Mouse (Mus musculus): ENCODE data around the gene Gm37240.

The Gm37240 gene

GRCm38 (mm10) chr3:85442261-85442660 is 445.1 kb downstream of the Gm37240 start:
- no peak for DNase-seq (ENCODE audit: extremely low spot score, low read depth, low spot score)

GRCm38 (mm10) chr3:85435406-85435805 is 451.9 kb downstream of the Gm37240 start:
- DNase-seq (ENCODE audit: extremely low spot score, low read depth, low spot score), result no peak

GRCm38 (mm10) chr3:85431208-85431607 is 456.1 kb downstream of the Gm37240 start:
- no peak for DNase-seq (ENCODE audit: extremely low spot score, low read depth, low spot score)

- no peak for DNase-seq (ENCODE audit: extremely low spot score, low read depth, low spot score)
Measured at GRCm38 (mm10) chr3:85423376-85423997, 463.8 kb downstream of the Gm37240 start.

- no peak for DNase-seq (ENCODE audit: extremely low spot score, low read depth, low spot score)
Measured at GRCm38 (mm10) chr3:85421403-85421802, 465.9 kb downstream of the Gm37240 start.

GRCm38 (mm10) chr3:85417663-85418062 is 469.7 kb downstream of the Gm37240 start:
- no peak for DNase-seq (ENCODE audit: extremely low spot score, low read depth, low spot score)

GRCm38 (mm10) chr3:85398841-85399240 is 488.5 kb downstream of the Gm37240 start:
- no peak for DNase-seq (ENCODE audit: extremely low spot score, low read depth, low spot score)

GRCm38 (mm10) chr3:85398483-85398835 is 488.9 kb downstream of the Gm37240 start:
- no peak for DNase-seq (ENCODE audit: extremely low spot score, low read depth, low spot score)

- no peak for DNase-seq (ENCODE audit: extremely low spot score, low read depth, low spot score)
Measured at GRCm38 (mm10) chr3:85397816-85398482, 489.4 kb downstream of the Gm37240 start.

- no peak for DNase-seq (ENCODE audit: extremely low spot score, low read depth, low spot score)
Measured at GRCm38 (mm10) chr3:85393395-85393794, 493.9 kb downstream of the Gm37240 start.

GRCm38 (mm10) chr3:85391756-85392155 is 495.6 kb downstream of the Gm37240 start:
- DNase-seq (ENCODE audit: extremely low spot score, low read depth, low spot score), result no peak

- DNase-seq (ENCODE audit: extremely low spot score, low read depth, low spot score), result no peak
Measured at GRCm38 (mm10) chr3:85391111-85391510, 496.2 kb downstream of the Gm37240 start.

GRCm38 (mm10) chr3:85385371-85385770 is 501.9 kb downstream of the Gm37240 start:
- DNase-seq (ENCODE audit: extremely low spot score, low read depth, low spot score), result no peak

GRCm38 (mm10) chr3:85383330-85383729 is 504.0 kb downstream of the Gm37240 start:
- DNase-seq (ENCODE audit: extremely low spot score, low read depth, low spot score), result no peak

- no peak for DNase-seq (ENCODE audit: extremely low spot score, low read depth, low spot score)
Measured at GRCm38 (mm10) chr3:85378703-85379395, 508.5 kb downstream of the Gm37240 start.

- DNase-seq (ENCODE audit: extremely low spot score, low read depth, low spot score), result no peak
Measured at GRCm38 (mm10) chr3:85377946-85378702, 509.2 kb downstream of the Gm37240 start.

- DNase-seq (ENCODE audit: extremely low spot score, low read depth, low spot score), result no peak
Measured at GRCm38 (mm10) chr3:85377505-85377904, 509.8 kb downstream of the Gm37240 start.

- no peak for DNase-seq (ENCODE audit: extremely low spot score, low read depth, low spot score)
Measured at GRCm38 (mm10) chr3:85376541-85376940, 510.8 kb downstream of the Gm37240 start.

- DNase-seq (ENCODE audit: extremely low spot score, low read depth, low spot score), result no peak
Measured at GRCm38 (mm10) chr3:85373039-85373438, 514.3 kb downstream of the Gm37240 start.

GRCm38 (mm10) chr3:85369847-85370246 is 517.5 kb downstream of the Gm37240 start:
- no peak for DNase-seq (ENCODE audit: extremely low spot score, low read depth, low spot score)

GRCm38 (mm10) chr3:85369157-85369556 is 518.2 kb downstream of the Gm37240 start:
- no peak for DNase-seq (ENCODE audit: extremely low spot score, low read depth, low spot score)
